ENCODE assay signal across 8 mouse cellular contexts in genomic region chr6:117932325-117933051, GRCm38 (mm10). TPM values are rescaled to one million over a fixed set of nuclear protein-coding genes. Genes with fewer than 3 reads are reported as not detected.
DNase-seq lines count a peak whose midpoint lies in the region; ATAC-seq and TF ChIP-seq lines count a peak whose summit lies in the region.
"Had no signal": no experiment of that assay in that cellular context is flagged by ENCODE, and none has a peak within 500 bp of the region (broad histone marks: within the 10 kb centered on the region; RNA-seq: fewer than 3 reads in every experiment).

No protein-coding gene starts in this region.

- no peak overlapping the region for H3K27ac ChIP-seq in layer of hippocampus, adult 2 months
- H3K27ac ChIP-seq in heart, embryonic 13.5 days (replicated peaks) = 0 out of 2 replicates have a peak overlapping the region, but pooled peaks have one; percentile 31
- no peak overlapping the region for H3K27ac ChIP-seq in liver, embryonic 16.5 days (ENCODE audit: low read length)

- no peak for ATAC-seq in Patski
- no peak for ATAC-seq in heart, embryonic 13.5 days (ENCODE audit: extremely low read depth, insufficient number of reproducible peaks, low FRiP score, low TSS enrichment)
- 0 out of 2 replicates have a peak, but pooled peaks have one; percentile 35 for ATAC-seq in liver, embryonic 16.5 days (ENCODE audit: low read depth)

- no peak for DNase-seq in layer of hippocampus, adult 2 months (ENCODE audit: low spot score in 2 of 2)
- no peak for DNase-seq in layer of hippocampus, postnatal 10 days (ENCODE audit: low spot score in 2 of 2)
- no peak for DNase-seq in Patski (ENCODE audit: low read depth, low spot score)
- no peak for DNase-seq in layer of hippocampus, adult 8-10 months (ENCODE audit: low spot score in 2 of 2)
- DNase-seq in gastrocnemius, postnatal 4 days (ENCODE audit: low spot score in 2 of 2) = no peak

- CTCF ChIA-PET in Patski (lab: Charles Lee) = interaction anchor here (1.9 kb wide), 1 partner anchor 11 kb away, joined by 10 read pairs; no protein-coding TSS in a partner anchor

- 41% methylated on average over 11 of the region's 11 CpGs for WGBS in heart, embryonic 13.5 days
- 41% methylated on average over 11 of the region's 11 CpGs for WGBS in liver, embryonic 16.5 days (ENCODE audit: insufficient replicate concordance)

- H3K4me3 ChIP-seq in layer of hippocampus, adult 2 months = no peak overlapping the region
- H3K4me3 ChIP-seq in heart, embryonic 13.5 days = no peak overlapping the region
- no peak overlapping the region for H3K4me3 ChIP-seq in liver, embryonic 16.5 days (ENCODE audit: low read depth, low read length)
- H3K4me3 ChIP-seq: erythroblast, embryonic 14.5 days had no signal

- H3K4me1 ChIP-seq in heart, embryonic 13.5 days = peaks cover 14% of the 10 kb centered on the region
- H3K4me1 ChIP-seq in liver, embryonic 16.5 days (ENCODE audit: control insufficient read depth, low read depth, low read length) = no peaks in the 10 kb centered on the region

- H3K27me3 ChIP-seq in Patski = no peaks in the 10 kb centered on the region
- H3K27me3 ChIP-seq in heart, embryonic 13.5 days (replicated peaks) = no peaks in the 10 kb centered on the region
- H3K27me3 ChIP-seq in liver, embryonic 16.5 days (ENCODE audit: control insufficient read depth, insufficient read depth, low read depth, low read length) = no peaks in the 10 kb centered on the region

- no peak overlapping the region for H3K4me2 ChIP-seq in heart, embryonic 13.5 days
- H3K4me2 ChIP-seq in liver, embryonic 16.5 days (ENCODE audit: low read depth, low read length) = no peak overlapping the region

- peaks cover 30% of the 10 kb centered on the region for H3K36me3 ChIP-seq in heart, embryonic 13.5 days
- H3K36me3 ChIP-seq in liver, embryonic 16.5 days (ENCODE audit: control insufficient read depth, insufficient read depth) = peaks cover 14% of the 10 kb centered on the region

- in situ Hi-C loops in Patski (cut with MboI; ENCODE audit: low pct_unique_long_range_greater_than_20kb) = no loop called here

- TF ChIP-seq CTCF in layer of hippocampus, adult 2 months (conservative IDR thresholded peaks at IDR 0.05) = peak; percentile 79
- peak; percentile 62 for TF ChIP-seq CTCF in Patski (IDR thresholded peaks at IDR 0.05)

- POLR2A ChIA-PET in Patski (lab: Charles Lee) = no interaction called here

- H3K9ac ChIP-seq in heart, embryonic 13.5 days = peak overlapping the region; percentile 17; the same call in 1 of the 2 replicates
- H3K9ac ChIP-seq in liver, embryonic 16.5 days (ENCODE audit: low read depth, low read length) = no peak overlapping the region

- no peaks in the 10 kb centered on the region for H3K9me3 ChIP-seq in heart, embryonic 13.5 days
- no peaks in the 10 kb centered on the region for H3K9me3 ChIP-seq in liver, embryonic 16.5 days (replicated peaks; ENCODE audit: control insufficient read depth, low read length)

RNA-seq across cellular contexts. Expression of gene Fxyd4, which starts 5.0 kb away (rescaled TPM):
- not detected for total RNA-seq in layer of hippocampus, adult 2 months (2021)
- not detected for total RNA-seq in layer of hippocampus, postnatal 10 days (2021)
- 0.28 TPM for polyA plus RNA-seq in Patski (2021)
- polyA plus RNA-seq in heart, embryonic 13.5 days (2015; fragmentation: Nextera tagmentation; extraction: Ambion mirVana) = 1.9 and 2.5 TPM in 2 replicates
- 0.30 TPM in 1 of 2 replicates, not detected in the other for polyA plus RNA-seq in liver, embryonic 16.5 days (2015; fragmentation: Nextera tagmentation; extraction: Ambion mirVana)
- not detected for total RNA-seq in layer of hippocampus, adult 8-10 months (2022)
- not detected for total RNA-seq in gastrocnemius, postnatal 4 days (2021)
- polyA plus RNA-seq: erythroblast, embryonic 14.5 days had no signal

RNA-seq across cellular contexts. Expression of gene Hnrnpf, which starts 32.4 kb away (rescaled TPM):
- 100 to 1,000 TPM; 123 TPM for total RNA-seq in layer of hippocampus, adult 2 months (2021)
- 100 to 1,000 TPM; 157 to 164 TPM for total RNA-seq in layer of hippocampus, postnatal 10 days (2021)
- polyA plus RNA-seq in Patski (2021) = 521 TPM
- polyA plus RNA-seq in heart, embryonic 13.5 days (2015; fragmentation: Nextera tagmentation; extraction: Ambion mirVana) = 440 and 506 TPM in 2 replicates
- polyA plus RNA-seq in liver, embryonic 16.5 days (2015; fragmentation: Nextera tagmentation; extraction: Ambion mirVana) = 420 and 472 TPM in 2 replicates
- total RNA-seq in layer of hippocampus, adult 8-10 months (2022) = 100 to 1,000 TPM; 119 to 160 (median 148) TPM
- 100 to 1,000 TPM; 299 to 333 TPM for total RNA-seq in gastrocnemius, postnatal 4 days (2021)
